Mouse (Mus musculus) midbrain, postnatal 0 days (tissue): ENCODE results near the gene Mnt. TPM values are rescaled to one million over a fixed set of nuclear protein-coding genes. Genes with fewer than 3 reads are reported as not detected.

Source experiments
- ATAC-seq: fragments of 200-750 bp; cut with Nextera tagmentation; 2 replicates; pipeline ENCODE4 v1.8.0; 2017; ENCODE audit warnings: moderate number of reproducible peaks, mild to moderate bottlenecking, moderate TSS enrichment, moderate library complexity; ENCODE audit not compliant: low FRiP score
- DNase-seq: peaks from one replicate; pipeline ENCODE4 v3.0.0-alpha.2; 2015; ENCODE audit warnings: low spot score
- H3K27ac ChIP-seq: fragments of 300-500 bp; sonication (generic); 2 replicates; pipeline ENCODE4 v1.5.1; 2014; ENCODE audit warnings: low read depth, mild to moderate bottlenecking, low read length, mixed read lengths
- H3K27me3 ChIP-seq: fragments of 300-500 bp; sonication (generic); 2 replicates; pipeline ENCODE4 v1.6.1; 2014; ENCODE audit warnings: low read length, control low read depth, mixed read lengths; ENCODE audit not compliant: insufficient read depth
- H3K36me3 ChIP-seq: fragments of 300-500 bp; sonication (generic); 2 replicates; pipeline ENCODE4 v1.6.1; 2014; ENCODE audit warnings: low read length, control low read depth, mixed read lengths; ENCODE audit not compliant: insufficient read depth
- H3K4me1 ChIP-seq: fragments of 300-500 bp; sonication (generic); 2 replicates; pipeline ENCODE4 v1.6.1; 2014; ENCODE audit warnings: mild to moderate bottlenecking, control low read depth, antibody characterized with exemption, low read length, mixed read lengths; ENCODE audit not compliant: insufficient read depth
- H3K4me2 ChIP-seq: fragments of 300-500 bp; sonication (generic); 2 replicates; pipeline ENCODE4 v1.6.1; 2014; ENCODE audit warnings: low read depth, mild to moderate bottlenecking, low read length, mixed read lengths; ENCODE audit not compliant: poor library complexity, severe bottlenecking
- H3K4me3 ChIP-seq: fragments of 300-500 bp; sonication (generic); 2 replicates; pipeline ENCODE4 v1.5.1; 2014; ENCODE audit warnings: low read depth, mild to moderate bottlenecking, low read length, moderate library complexity
- H3K9ac ChIP-seq: fragments of 300-500 bp; sonication (generic); replicated peaks from 2 replicates; pipeline ENCODE4 v1.6.1; 2014; ENCODE audit warnings: mild to moderate bottlenecking, low read length, moderate library complexity, mixed read lengths; ENCODE audit not compliant: poor library complexity, severe bottlenecking
- H3K9me3 ChIP-seq: fragments of 300-500 bp; sonication (generic); 2 replicates; pipeline ENCODE4 v1.6.1; 2016; ENCODE audit warnings: low read length, control low read depth
- CTCF ChIP-seq: IDR thresholded peaks from 2 replicates; pipeline ENCODE4 v1.5.1; 2016; ENCODE audit warnings: antibody characterized with exemption, mild to moderate bottlenecking
- WGBS: fragments of 180-500 bp; shearing (Covaris S2); extraction: QIAGEN DNeasy Blood & Tissue Kit; methylation state at CpG from one replicate; pipeline ENCODE4 v1.1.7; 2014; 5-methylcytosine and 5-hydroxymethylcytosine counted together
- polyA plus RNA-seq: library from polyadenylated mRNA; unstranded; fragments of >200 nt; fragmentation: Nextera tagmentation; extraction: Ambion mirVana; gene quantifications from 2 replicates; pipeline ENCODE4 v1.2.1, GENCODE M21; 2015
- total RNA-seq: library from RNA; depleted of rRNA; stranded (reverse); fragments of >200 nt; gene quantifications from 2 replicates; pipeline ENCODE4 v1.2.3, GENCODE M21; 2014

Mnt gene
- total and polyA plus RNA-seq, 2 experiments from 2014 or later, result 8.4 to 17.6 TPM

GRCm38 (mm10) chr11:74821463-74821862 lies 9.3 kb upstream of the Mnt start:
- ATAC-seq, result no peak
- no peaks in the 10 kb centered on the region for H3K4me1 ChIP-seq
- no peak overlapping the region for H3K9ac ChIP-seq
- DNase-seq, result peak; percentile 53
- peak; percentile 66 for TF ChIP-seq CTCF
- H3K4me2 ChIP-seq, result no peak overlapping the region
- no peaks in the 10 kb centered on the region for H3K27me3 ChIP-seq
- H3K36me3 ChIP-seq, result peaks cover 20% of the 10 kb centered on the region
- WGBS, result 20% methylated on average over 1 of the region's 1 CpGs
- H3K4me3 ChIP-seq, result no peak overlapping the region
- H3K27ac ChIP-seq, result no peak overlapping the region
- no peaks in the 10 kb centered on the region for H3K9me3 ChIP-seq

GRCm38 (mm10) chr11:74822746-74823440 lies 7.8 kb upstream of the Mnt start:
- DNase-seq, result no peak
- Histone ChIP-seq H3K4me2 (no peak overlapping the region), H3K9me3 (no peaks in the 10 kb centered on the region), H3K9ac (no peak overlapping the region), H3K36me3 (peaks cover 8% of the 10 kb centered on the region), H3K4me1 (no peaks in the 10 kb centered on the region), H3K4me3 (no peak overlapping the region), H3K27ac (no peak overlapping the region), H3K27me3 (no peaks in the 10 kb centered on the region)
- whole genome bisulfite sequencing, result 75% methylated on average over 7 of the region's 7 CpGs
- no peak for TF ChIP-seq CTCF
- no peak for ATAC-seq

- no peak overlapping the region for H3K4me2 ChIP-seq
- ATAC-seq, result no peak
- H3K27me3 ChIP-seq, result no peaks in the 10 kb centered on the region
- H3K36me3 ChIP-seq, result peaks cover 4% of the 10 kb centered on the region
- H3K27ac ChIP-seq, result no peak overlapping the region
- H3K9me3 ChIP-seq, result no peaks in the 10 kb centered on the region
- WGBS, result 76% methylated on average over 7 of the region's 7 CpGs
- no peak for TF ChIP-seq CTCF
- H3K4me3 ChIP-seq, result no peak overlapping the region
- DNase-seq, result no peak
- H3K9ac ChIP-seq, result no peak overlapping the region
- H3K4me1 ChIP-seq, result no peaks in the 10 kb centered on the region
Measured at GRCm38 (mm10) chr11:74826151-74826550, 4.6 kb upstream of the Mnt start.

- WGBS, result 92% methylated on average over 5 of the region's 5 CpGs
- Histone ChIP-seq H3K9ac (no peak overlapping the region), H3K27me3 (no peaks in the 10 kb centered on the region), H3K4me3 (no peak overlapping the region), H3K9me3 (no peaks in the 10 kb centered on the region), H3K4me2 (no peak overlapping the region), H3K36me3 (peaks cover 4% of the 10 kb centered on the region), H3K27ac (no peak overlapping the region), H3K4me1 (no peaks in the 10 kb centered on the region)
- no peak for DNase-seq
- no peak for TF ChIP-seq CTCF
- ATAC-seq, result no peak
Measured at GRCm38 (mm10) chr11:74826702-74827101, 4.0 kb upstream of the Mnt start.

GRCm38 (mm10) chr11:74827791-74828403 lies 2.8 kb upstream of the Mnt start:
- Histone ChIP-seq H3K9me3 (no peaks in the 10 kb centered on the region), H3K4me2 (no peak overlapping the region), H3K4me1 (0 out of 2 replicates have a peak, but pooled peaks cover under 1% of the 10 kb centered on the region), H3K36me3 (peaks cover 4% of the 10 kb centered on the region), H3K4me3 (no peak overlapping the region), H3K27me3 (no peaks in the 10 kb centered on the region), H3K27ac (no peak overlapping the region), H3K9ac (no peak overlapping the region)
- ATAC-seq, result no peak
- TF ChIP-seq CTCF, result no peak
- DNase-seq, result no peak
- 76% methylated on average over 7 of the region's 7 CpGs for WGBS

GRCm38 (mm10) chr11:74828404-74828931 lies 2.3 kb upstream of the Mnt start:
- Histone ChIP-seq H3K4me1 (0 out of 2 replicates have a peak, but pooled peaks cover 6% of the 10 kb centered on the region), H3K9ac (no peak overlapping the region), H3K27me3 (no peaks in the 10 kb centered on the region), H3K27ac (no peak overlapping the region), H3K4me3 (no peak overlapping the region), H3K4me2 (no peak overlapping the region), H3K36me3 (peaks cover 4% of the 10 kb centered on the region), H3K9me3 (no peaks in the 10 kb centered on the region)
- peak; percentile 22; the same call in 1 of the 2 replicates for TF ChIP-seq CTCF
- WGBS, result 15% methylated on average over 2 of the region's 2 CpGs
- DNase-seq (no peak), ATAC-seq (no peak)
